Mouse (Mus musculus) ES-CJ7 (cell line): ENCODE results near the gene Gm5134.

Experiments
- DNase-seq: peaks from one replicate; pipeline ENCODE4 v3.0.0; 2011; ENCODE audit warnings: low read depth, low spot score

Gene Gm5134

DNA sequence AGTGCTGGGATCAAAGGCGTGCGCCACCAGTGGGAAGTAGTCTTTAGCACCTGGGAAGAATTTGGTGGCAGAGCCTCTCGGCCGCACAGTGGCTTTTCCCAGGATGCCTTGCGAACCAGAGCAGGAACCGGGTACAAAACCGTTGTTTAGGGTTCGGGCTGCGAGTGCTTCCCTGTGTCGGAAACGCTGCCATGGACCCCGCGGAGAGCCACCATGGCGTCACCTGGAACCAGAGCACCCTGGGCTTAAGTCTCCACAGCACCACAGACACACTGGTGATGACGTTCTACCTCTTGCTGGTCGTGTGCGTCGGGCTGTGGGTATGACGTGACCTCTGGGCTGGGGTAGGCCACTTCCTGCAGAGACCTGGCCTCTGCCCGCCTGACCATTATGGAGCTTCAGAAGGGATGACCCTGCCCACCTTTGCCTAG, at the start of gene Gm5134:
Gene Gm5134, plus strand, starts transcription at position 134 of the 431 bp plus-strand sequence.
- DNase-seq: peak; percentile 79

- DNase-seq: no peak
Measured at GRCm38 (mm10) chr10:75906882-75907281, 47.4 kb upstream of the Gm5134 start.

DNA sequence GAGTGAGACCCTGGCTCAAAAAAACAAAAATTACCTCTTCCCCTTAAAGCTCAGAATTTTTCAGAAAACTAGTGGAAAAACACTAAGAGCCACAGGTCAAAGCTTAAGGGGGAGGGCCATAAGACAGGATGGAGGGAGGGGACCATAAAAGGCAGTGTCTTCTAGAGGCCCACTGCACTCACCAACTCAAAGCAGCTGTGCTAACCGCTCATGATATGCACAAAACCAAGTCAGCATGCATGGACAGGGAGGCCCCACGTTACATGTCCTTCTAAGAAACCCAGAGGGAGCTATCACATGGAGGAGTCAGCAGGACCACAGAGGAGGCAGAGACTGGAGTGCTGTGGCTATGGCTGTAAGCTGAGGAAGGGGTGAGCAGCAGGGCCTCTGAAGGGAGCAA, 43.6 kb upstream of the Gm5134 start:
- no peak for DNase-seq

- DNase-seq: no peak
Measured at GRCm38 (mm10) chr10:75913013-75913589, 41.2 kb upstream of the Gm5134 start.

GRCm38 (mm10) chr10:75915557-75915956, 38.8 kb upstream of the Gm5134 start:
- no peak for DNase-seq

DNA sequence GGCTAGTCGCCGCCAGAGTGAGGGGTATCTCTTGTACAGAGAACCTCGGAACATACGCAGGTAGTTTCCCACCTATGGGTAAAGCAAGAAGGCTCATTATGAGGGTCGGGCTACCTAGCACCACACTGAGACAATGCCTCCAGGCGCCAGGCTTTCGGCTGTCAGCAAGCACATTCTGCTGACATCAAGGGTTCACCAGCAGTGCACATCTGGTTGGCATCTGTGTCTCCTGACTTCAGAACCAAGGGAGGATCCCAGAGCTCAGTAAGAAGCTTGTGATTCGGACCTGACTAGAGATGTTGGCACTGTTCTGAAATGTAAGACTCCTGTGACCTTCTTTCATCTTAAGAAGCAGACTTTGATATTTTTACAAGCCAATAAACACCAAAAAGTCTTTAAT, 37.5 kb upstream of the Gm5134 start:
- DNase-seq: no peak

- no peak for DNase-seq
Measured at GRCm38 (mm10) chr10:75919026-75919425, 35.3 kb upstream of the Gm5134 start.

GRCm38 (mm10) chr10:75921026-75921725, 33.1 kb upstream of the Gm5134 start, which contains the start of gene Smarcb1:
Smarcb1 (minus strand) TSS chr10:75921617.
- peak; percentile 95 for DNase-seq

DNA sequence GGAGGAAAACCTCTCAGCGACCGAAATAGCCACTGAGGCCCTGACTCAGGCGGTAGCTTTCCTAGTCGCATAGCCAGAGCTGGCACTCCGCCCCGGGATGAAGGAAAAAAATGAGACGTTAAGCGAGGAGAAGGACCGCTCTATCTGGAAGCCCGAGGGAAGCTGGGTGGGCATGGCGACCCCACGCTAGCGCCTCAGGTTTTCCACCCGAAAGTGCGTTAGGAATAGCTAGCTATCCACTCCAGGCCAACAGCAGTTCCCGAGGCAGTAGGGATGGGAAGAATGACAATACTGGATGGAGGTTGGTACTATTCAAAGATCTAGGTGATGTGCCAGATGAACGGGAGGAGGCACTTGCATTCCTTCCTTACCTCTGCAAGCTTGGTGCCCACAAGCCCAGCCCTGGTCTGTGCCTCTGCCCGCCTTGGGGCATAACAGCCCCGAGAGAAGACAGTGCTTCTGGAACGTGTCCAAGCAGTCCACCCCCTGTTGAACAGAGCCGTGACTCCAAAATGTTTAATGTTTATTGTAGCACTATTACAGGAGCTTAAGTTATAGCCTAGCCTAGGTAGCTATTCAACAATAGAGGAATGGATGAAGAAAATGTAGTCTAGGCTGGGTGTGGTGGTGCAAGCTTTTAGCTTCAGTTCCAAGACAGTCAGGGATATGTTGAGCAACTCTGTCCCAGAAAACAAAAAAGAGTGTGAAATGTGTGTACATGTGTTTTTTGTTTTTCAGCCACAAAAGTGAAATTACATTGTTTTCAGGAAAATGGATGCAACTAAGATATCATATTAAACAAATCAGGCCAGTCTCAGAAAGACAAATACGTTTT, 32.4 kb upstream of the Gm5134 start:
- DNase-seq: no peak

- DNase-seq: no peak
Measured at GRCm38 (mm10) chr10:75924324-75924723, 30.0 kb upstream of the Gm5134 start.

DNA sequence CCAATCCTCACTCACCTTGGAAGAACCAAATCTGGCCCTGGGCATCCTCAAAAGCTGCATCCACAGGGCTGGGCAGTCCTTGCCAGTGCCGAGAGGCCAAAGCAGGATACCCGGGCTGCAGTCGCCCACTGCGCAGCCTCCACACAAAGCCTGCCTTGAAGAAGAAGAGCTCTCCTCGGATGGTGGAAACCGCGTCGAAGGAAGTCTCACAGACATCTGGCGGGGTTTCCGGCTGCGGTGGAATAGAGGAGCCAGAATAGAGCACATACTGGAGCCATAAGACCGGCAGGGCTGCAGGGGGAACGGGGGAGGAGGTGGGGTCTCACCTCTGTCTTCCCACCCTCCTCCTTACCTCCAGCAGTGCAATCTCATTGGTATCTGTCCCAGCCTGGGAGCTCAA, 27.9 kb upstream of the Gm5134 start:
- no peak for DNase-seq

- no peak for DNase-seq
Measured at GRCm38 (mm10) chr10:75930304-75930703, 24.0 kb upstream of the Gm5134 start.

DNA sequence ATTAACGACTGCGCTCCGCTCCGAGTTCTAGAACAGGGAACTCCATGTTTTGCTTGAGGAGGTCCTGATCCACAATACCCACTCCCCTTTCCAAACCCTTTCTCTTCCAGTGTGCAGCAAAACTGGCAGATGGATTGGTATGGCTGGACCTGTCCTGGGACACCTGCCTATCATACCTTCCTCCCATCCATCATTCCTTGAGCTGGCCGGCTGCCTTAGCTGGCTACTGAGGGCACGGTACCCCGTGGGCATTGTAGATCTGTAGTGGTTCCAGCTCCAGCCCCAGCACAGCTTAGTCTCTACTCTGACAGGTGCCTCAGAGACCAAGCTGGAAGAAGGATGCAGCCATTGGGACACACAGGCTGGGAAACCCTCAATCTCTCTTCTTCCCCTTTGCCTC, 23.0 kb upstream of the Gm5134 start:
- no peak for DNase-seq

GRCm38 (mm10) chr10:75932081-75932678, 22.1 kb upstream of the Gm5134 start:
- peak; percentile 88 for DNase-seq

DNA sequence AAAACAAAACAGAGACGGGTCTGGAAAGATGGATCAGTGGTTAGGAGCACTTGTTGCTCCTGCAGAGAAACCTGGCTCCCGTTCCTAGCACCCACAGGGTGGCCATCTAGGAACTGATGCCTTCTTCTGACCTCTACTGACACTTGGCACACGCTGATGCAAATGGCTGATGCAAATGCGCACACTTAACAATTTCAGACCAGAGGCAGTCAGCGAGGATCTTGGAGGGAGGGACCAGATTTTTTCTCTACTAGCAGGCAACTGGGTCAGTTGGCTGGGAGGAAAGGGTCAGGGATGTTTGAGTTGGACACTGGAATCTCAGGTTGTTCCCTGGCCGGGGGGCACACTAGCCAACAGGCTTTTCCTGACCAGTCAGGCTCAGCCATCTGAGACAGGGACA, 21.4 kb upstream of the Gm5134 start, which contains the start of gene Chchd10:
Gene Chchd10, plus strand, starts transcription at position 240 of the 400 bp plus-strand sequence.
- DNase-seq: peak; percentile 60

- no peak for DNase-seq
Measured at GRCm38 (mm10) chr10:75934991-75935390, 19.3 kb upstream of the Gm5134 start.

DNA sequence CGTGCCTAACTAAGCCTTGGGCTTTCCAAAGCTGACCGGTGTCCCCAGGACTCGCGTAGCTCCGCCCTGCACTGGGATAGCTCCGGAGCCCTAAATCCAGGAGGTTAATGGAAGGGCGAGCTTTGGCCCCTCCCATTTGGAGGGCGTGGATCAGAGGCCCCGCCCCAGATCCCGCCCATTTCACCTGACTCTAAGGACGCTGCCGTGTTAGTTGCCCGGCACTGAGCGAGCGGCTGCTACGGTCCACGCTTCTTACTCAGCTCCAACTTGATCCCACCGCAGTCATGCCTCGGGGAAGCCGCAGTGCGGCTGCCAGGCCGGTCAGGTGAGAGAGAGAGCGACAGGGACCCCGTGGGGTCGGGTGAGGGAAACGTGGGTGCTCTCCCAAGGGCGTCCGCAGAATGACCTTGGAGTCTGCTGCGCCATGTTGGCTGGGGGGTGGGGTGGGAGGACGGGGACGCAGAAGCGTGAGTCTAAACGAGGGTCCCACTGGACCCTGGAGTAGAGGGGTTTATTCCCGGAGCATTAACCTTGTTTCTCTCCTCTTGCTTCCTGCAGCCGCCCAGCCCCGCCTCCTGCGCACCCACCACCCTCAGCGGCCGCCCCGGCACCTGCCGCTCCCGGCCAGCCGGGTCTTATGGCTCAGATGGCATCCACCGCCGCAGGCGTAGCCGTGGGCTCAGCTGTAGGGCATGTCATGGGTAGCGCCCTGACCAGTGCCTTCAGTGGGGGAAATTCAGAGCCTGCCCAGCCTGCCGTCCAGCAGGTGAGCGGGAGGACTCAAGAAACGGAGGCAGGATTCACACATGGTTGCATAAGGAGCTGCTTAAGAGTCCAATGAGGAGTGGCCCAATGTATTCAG, 18.4 kb upstream of the Gm5134 start, which contains the start of gene Mmp11:
Gene Mmp11, minus strand, starts transcription at position 817 of the 862 bp plus-strand sequence.
- peak; percentile 93 for DNase-seq

- DNase-seq: peak; percentile 77
Measured at GRCm38 (mm10) chr10:75936909-75937667, 17.2 kb upstream of the Gm5134 start.

GRCm38 (mm10) chr10:75937851-75938643, 16.3 kb upstream of the Gm5134 start:
- peak; percentile 97 for DNase-seq
